Mouse (Mus musculus): ENCODE data around the gene 1700001P01Rik. TPM values are rescaled to one million over a fixed set of nuclear protein-coding genes. Genes with fewer than 3 reads are reported as not detected.
"Not testable (repeated sequence)": the region's sequence is repeated elsewhere in the genome, so short reads cannot be mapped to it uniquely, and the experiment has no call there.

Gene 1700001P01Rik
- polyA plus RNA-seq, 1 experiment, result 0.22 TPM

DNA sequence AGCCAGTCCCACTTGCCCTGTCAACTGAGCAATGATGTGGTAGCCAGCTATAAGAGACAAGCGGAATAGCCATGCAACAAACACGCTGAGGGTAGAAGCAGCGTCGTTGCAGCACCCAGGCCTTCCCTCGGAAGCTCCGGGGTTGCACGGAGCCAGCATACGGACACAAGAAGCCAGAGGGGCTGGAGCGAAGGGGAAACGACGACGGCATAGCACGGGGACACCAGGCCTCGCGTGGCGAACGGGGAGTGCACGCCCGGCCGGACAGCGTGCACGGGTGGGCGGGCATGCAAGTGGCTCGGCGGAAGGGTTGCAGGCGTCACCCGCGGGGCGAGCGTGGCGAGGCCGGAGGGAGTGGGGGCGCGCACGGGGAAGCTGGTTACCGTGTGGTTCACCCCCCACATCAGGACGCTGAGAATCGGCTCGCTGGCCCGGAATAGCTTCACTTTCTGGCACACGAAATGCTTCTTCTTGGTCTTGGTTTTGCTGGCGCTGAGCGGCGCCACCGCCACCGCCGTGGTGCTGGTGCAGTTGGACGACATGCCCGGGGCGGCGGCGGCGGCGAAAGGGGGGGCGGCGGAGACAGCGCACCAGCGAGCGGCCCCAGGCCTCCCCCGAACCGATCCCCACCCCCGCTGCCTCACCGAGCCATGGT is 31.5 kb downstream of the 1700001P01Rik start, which contains the start of gene Pip4k2b:
Gene Pip4k2b (minus strand): TSS at position 642 of the 655 bp plus-strand sequence.
- under 1% methylated on average over 62 of the region's 63 CpGs for WGBS
- H3K4me1 ChIP-seq (ENCODE audit: control insufficient read depth, insufficient read depth, low read length), result peaks cover 10% of the 10 kb centered on the region
- TF ChIP-seq POLR2A (IDR thresholded peaks at IDR 0.05; ENCODE audit: borderline replicate concordance, extremely low read depth, low read depth, low read length) (peak; percentile 7; the same call in 1 of the 2 replicates), CTCF (IDR thresholded peaks at IDR 0.05; ENCODE audit: insufficient read depth, low read length) (no peak)
- no peak for DNase-seq
- H3K4me3 ChIP-seq (replicated peaks; ENCODE audit: extremely low read depth, low read depth, low read length), result peak within 1 kb of the TSS; percentile 93

DNA sequence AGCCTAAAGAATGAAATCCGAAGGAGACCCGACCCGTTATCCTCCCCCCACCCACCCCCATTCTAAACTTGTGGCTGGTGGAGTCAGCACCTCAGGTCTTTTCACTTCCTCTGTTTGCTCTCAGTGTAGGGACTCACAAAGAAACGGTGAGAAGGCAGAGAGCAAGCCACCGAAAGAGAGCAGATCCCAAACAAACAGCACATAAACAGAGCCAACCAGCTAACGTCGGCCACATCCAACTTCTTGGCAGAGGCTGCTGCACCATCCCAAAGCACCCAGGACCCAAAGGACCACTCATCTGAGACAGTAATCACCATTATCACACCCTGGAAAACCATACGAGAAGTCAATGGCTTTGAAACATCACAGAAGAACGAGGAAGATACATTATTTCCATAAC is 32.3 kb downstream of the 1700001P01Rik start:
- TF ChIP-seq POLR2A (IDR thresholded peaks at IDR 0.05; ENCODE audit: borderline replicate concordance, extremely low read depth, low read depth, low read length), result no peak
- no peak for TF ChIP-seq CTCF (IDR thresholded peaks at IDR 0.05; ENCODE audit: insufficient read depth, low read length)
- 7% methylated on average over 9 of the region's 9 CpGs for WGBS
- DNase-seq, result peak; percentile 12

DNA sequence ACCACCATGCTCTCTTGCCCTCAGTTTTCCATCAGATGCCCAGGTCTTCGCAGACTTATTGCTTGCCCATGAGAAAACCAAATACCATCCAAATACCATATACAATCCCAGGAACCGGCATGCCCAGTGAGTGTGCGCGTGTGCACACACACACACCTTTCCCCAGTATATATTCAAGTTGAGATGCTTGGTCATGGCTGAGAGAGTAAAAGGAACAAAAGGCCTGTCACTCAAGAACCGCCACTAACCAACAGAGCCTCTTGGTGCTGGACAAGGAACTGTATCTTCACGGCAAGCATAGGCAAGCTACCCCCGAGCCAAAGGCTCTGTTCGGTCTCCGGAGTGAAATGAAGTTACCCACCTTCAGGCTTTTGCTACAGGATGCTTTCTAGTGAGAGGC is 33.1 kb downstream of the 1700001P01Rik start:
- no peak overlapping the region for H3K4me3 ChIP-seq (replicated peaks; ENCODE audit: extremely low read depth, low read depth, low read length)
- no peak for TF ChIP-seq POLR2A (IDR thresholded peaks at IDR 0.05; ENCODE audit: borderline replicate concordance, extremely low read depth, low read depth, low read length)
- TF ChIP-seq CTCF (IDR thresholded peaks at IDR 0.05; ENCODE audit: insufficient read depth, low read length), result no peak
- no peak for DNase-seq
- 80% methylated on average over 9 of the region's 9 CpGs for WGBS
- H3K4me1 ChIP-seq (ENCODE audit: control insufficient read depth, insufficient read depth, low read length), result peaks cover 10% of the 10 kb centered on the region

More for the DNA sequence above, 32.3 kb downstream of the 1700001P01Rik start:
- peak overlapping the region; percentile 93 for H3K4me3 ChIP-seq (replicated peaks; ENCODE audit: extremely low read depth, low read depth, low read length)
- H3K4me1 ChIP-seq (ENCODE audit: control insufficient read depth, insufficient read depth, low read length), result peaks cover 10% of the 10 kb centered on the region

DNA sequence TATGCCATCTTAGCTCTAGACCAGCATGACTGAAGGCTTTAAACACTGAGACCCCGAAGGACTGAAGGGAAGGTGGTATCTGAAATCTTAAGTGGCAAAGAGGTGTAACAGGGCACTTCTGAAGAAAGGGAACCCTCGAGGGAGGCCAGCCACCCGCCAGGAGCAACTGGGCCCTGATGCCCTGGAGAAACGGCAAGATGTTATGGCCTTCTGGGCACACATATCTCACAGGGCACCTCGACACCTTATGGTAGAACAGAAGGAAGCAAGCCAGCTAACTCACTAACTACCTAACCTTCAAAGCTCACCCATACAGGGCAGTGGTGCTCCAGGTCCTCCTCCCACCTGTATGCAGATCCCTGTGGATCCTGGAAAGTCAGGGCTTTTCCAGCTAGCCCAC is 33.6 kb downstream of the 1700001P01Rik start:
- WGBS, result 81% methylated on average over 5 of the region's 5 CpGs
- Histone ChIP-seq H3K4me1 (ENCODE audit: control insufficient read depth, insufficient read depth, low read length) (peaks cover 10% of the 10 kb centered on the region), H3K4me3 (replicated peaks; ENCODE audit: extremely low read depth, low read depth, low read length) (no peak overlapping the region)
- no peak for TF ChIP-seq POLR2A (IDR thresholded peaks at IDR 0.05; ENCODE audit: borderline replicate concordance, extremely low read depth, low read depth, low read length)
- no peak for TF ChIP-seq CTCF (IDR thresholded peaks at IDR 0.05; ENCODE audit: insufficient read depth, low read length)
- DNase-seq, result no peak

DNA sequence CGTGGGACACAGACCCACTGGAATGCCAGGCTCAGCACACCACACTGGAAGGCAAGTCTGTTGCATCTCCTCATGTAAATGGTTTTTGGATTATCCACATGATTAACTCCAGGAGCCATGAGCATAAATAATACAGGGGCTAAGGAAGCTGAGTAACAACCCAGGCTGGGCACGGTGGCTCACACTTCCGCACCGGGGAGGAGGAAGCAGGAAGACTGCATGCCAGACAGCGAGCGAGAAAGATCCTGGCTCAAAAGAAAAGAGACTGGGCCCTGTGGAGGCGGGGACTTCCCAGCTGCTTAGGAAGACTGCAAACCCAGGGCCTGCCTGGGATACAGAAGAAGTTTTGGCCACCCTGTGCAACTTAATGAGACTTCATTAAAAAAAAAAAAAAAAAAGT is 35.5 kb downstream of the 1700001P01Rik start:
- DNase-seq, result no peak
- no peak for TF ChIP-seq CTCF (IDR thresholded peaks at IDR 0.05; ENCODE audit: insufficient read depth, low read length)
- no peak for TF ChIP-seq POLR2A (IDR thresholded peaks at IDR 0.05; ENCODE audit: borderline replicate concordance, extremely low read depth, low read depth, low read length)

DNA sequence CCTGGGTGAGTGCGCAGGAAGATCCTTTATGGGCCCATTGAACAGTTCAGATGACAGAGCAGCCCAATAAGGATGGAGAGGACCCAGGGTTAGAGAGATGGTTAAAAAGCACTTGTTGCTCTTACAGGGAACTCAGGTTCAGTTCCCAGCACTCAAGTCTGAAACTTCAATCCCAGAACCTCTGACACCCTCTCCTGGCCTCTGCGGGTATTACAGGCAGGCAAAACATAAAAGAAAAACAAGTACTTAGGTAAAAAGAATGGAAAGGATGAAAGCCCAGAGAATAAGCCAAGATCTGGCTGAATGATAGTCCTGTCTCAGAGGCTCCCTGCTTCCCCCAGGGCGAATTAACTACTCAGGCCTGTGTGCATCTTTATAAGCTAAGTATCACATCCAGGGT is 36.6 kb downstream of the 1700001P01Rik start:
- no peak for DNase-seq
- TF ChIP-seq CTCF (IDR thresholded peaks at IDR 0.05; ENCODE audit: insufficient read depth, low read length) (peak; percentile 10; the same call in 1 of the 2 replicates), POLR2A (IDR thresholded peaks at IDR 0.05; ENCODE audit: borderline replicate concordance, extremely low read depth, low read depth, low read length) (no peak)
- H3K4me1 ChIP-seq (ENCODE audit: control insufficient read depth, insufficient read depth, low read length), result peaks cover 10% of the 10 kb centered on the region
- WGBS, result 96% methylated on average over 3 of the region's 3 CpGs
- no peak overlapping the region for H3K4me3 ChIP-seq (replicated peaks; ENCODE audit: extremely low read depth, low read depth, low read length)

More for the DNA sequence above, 35.5 kb downstream of the 1700001P01Rik start:
- WGBS, result 27% methylated on average over 7 of the region's 7 CpGs
- H3K4me3 ChIP-seq (replicated peaks; ENCODE audit: extremely low read depth, low read depth, low read length), result peak overlapping the region; percentile 20
- H3K4me1 ChIP-seq (ENCODE audit: control insufficient read depth, insufficient read depth, low read length), result peaks cover 10% of the 10 kb centered on the region

DNA sequence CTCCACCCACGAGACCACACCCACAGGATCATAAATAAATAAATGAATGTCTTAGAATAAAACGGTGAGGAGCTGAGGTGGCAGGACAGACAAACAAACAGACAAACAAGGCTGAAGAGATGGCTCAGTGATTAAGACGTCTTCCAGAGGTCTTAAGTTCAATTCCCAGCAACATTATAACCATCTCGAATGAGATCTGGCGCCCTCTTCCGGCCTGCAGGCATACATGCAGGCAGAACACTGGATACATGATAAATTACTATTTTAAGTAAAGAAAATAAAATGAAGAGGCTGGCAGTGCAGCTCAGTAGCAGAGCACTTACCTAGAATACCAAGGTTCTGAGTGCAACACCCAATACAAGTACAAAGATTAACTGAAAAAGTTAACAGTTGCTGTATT is 37.0 kb downstream of the 1700001P01Rik start:
- no peak overlapping the region for H3K4me3 ChIP-seq (replicated peaks; ENCODE audit: extremely low read depth, low read depth, low read length)
- 51% methylated on average over 6 of the region's 6 CpGs for WGBS
- no peak for DNase-seq
- TF ChIP-seq POLR2A (IDR thresholded peaks at IDR 0.05; ENCODE audit: borderline replicate concordance, extremely low read depth, low read depth, low read length) (no peak), CTCF (IDR thresholded peaks at IDR 0.05; ENCODE audit: insufficient read depth, low read length) (peak; percentile 49)
- peaks cover 9% of the 10 kb centered on the region for H3K4me1 ChIP-seq (ENCODE audit: control insufficient read depth, insufficient read depth, low read length)

DNA sequence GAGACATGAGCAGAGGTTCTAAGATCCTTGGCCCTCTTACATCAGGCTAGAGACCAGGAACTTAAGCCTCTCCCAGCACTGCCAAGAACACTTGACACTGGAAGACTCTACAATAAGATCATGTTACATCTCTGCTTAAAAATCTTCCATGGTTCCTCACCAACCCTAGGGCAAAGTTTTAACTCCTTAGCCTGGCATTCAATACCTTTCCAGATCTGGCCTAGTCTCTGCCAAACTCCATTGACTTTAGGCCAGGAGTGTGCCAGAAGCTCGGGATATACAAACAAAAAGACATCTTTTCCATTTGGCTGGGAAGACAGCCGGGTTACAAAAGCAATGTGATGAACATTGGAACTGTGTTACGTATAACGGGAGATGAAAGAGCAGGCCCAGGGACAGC is 38.1 kb downstream of the 1700001P01Rik start:
- 55% methylated on average over 4 of the region's 4 CpGs for WGBS
- TF ChIP-seq CTCF (IDR thresholded peaks at IDR 0.05; ENCODE audit: insufficient read depth, low read length) (no peak), POLR2A (IDR thresholded peaks at IDR 0.05; ENCODE audit: borderline replicate concordance, extremely low read depth, low read depth, low read length) (no peak)
- DNase-seq, result no peak
- Histone ChIP-seq H3K4me3 (replicated peaks; ENCODE audit: extremely low read depth, low read depth, low read length) (no peak overlapping the region), H3K4me1 (ENCODE audit: control insufficient read depth, insufficient read depth, low read length) (peaks cover 9% of the 10 kb centered on the region)

DNA sequence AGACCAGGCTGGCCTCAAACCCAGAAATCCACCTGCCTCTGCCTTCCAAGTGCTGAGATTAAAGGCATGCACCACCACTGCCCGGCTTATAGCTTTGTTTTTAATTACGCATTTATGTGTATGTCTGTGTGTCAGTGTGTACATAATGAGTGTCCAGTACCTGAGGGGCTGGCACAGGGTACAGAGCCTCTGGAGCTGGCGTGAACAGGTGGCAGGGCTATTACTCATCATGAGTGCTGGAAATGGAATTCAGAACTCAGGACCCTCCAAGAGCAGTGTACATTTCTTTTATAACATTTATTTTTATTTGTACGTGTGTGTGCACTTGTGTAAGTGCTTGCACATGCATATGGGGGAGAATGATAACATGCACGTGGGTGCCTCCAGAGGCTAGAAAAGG is 39.1 kb downstream of the 1700001P01Rik start:
- peaks cover 9% of the 10 kb centered on the region for H3K4me1 ChIP-seq (ENCODE audit: control insufficient read depth, insufficient read depth, low read length)
- TF ChIP-seq CTCF (IDR thresholded peaks at IDR 0.05; ENCODE audit: insufficient read depth, low read length), result no peak
- no peak for TF ChIP-seq POLR2A (IDR thresholded peaks at IDR 0.05; ENCODE audit: borderline replicate concordance, extremely low read depth, low read depth, low read length)
- WGBS, result 86% methylated on average over 5 of the region's 5 CpGs
- no peak overlapping the region for H3K4me3 ChIP-seq (replicated peaks; ENCODE audit: extremely low read depth, low read depth, low read length)
- DNase-seq, result no peak

DNA sequence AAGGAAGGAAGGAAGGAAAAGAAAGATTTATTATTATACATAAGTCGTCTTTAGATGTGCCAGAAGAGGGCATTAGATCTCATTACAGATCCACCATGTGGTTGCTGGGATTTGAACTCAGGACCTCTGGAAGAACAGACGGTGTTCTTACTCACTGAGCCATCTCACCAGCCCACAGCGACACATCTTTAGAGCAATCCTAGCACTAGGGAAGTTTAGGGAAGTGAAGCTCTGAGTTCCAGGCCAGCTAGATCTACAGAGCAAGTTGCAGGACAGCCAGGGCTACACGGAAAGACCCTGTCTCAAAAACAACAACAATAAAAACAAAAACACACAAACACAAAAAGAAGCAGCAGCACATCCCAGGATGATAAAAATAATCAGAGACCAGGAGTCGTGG is 40.9 kb downstream of the 1700001P01Rik start:
- H3K4me3 ChIP-seq (replicated peaks; ENCODE audit: extremely low read depth, low read depth, low read length); DNase-seq; H3K4me1 ChIP-seq (ENCODE audit: control insufficient read depth, insufficient read depth, low read length): not testable (repeated sequence)
- WGBS, result 75% methylated on average over 5 of the region's 5 CpGs
